Mouse (Mus musculus): Measurements from ENCODE around the gene Ints2.

The Ints2 gene

GRCm38 (mm10) chr11:86174173-86174572 is 83.2 kb downstream of the Ints2 start:
- DNase-seq (ENCODE audit: extremely low spot score) = peak; percentile 10

- DNase-seq (ENCODE audit: extremely low spot score) = no peak
Observed at GRCm38 (mm10) chr11:86170743-86171142, 86.6 kb downstream of the Ints2 start.
